Mouse (Mus musculus) neutrophil, adult 5-6 weeks (primary cell): Measurements from ENCODE around the gene Cfap77. TPM values are rescaled to one million over a fixed set of nuclear protein-coding genes. Genes with fewer than 3 reads are reported as not detected.

Source experiments
- ATAC-seq: fragments of 151-379, 151-347 bp; 2 replicates; pipeline ENCODE4 v1.8.0; 2017; ENCODE audit warnings: mild to moderate bottlenecking, moderate TSS enrichment; ENCODE audit not compliant: insufficient number of reproducible peaks, poor library complexity, low FRiP score, severe bottlenecking; ENCODE audit errors: extremely low read depth
- total RNA-seq: library from RNA; stranded (forward); fragments of 200-1000 nt; gene quantifications from 2 replicates; pipeline ENCODE4 v1.2.3, GENCODE M21; 2017

Gene Cfap77
- total RNA-seq, 1 experiment from 2014 or later = not detected

DNA sequence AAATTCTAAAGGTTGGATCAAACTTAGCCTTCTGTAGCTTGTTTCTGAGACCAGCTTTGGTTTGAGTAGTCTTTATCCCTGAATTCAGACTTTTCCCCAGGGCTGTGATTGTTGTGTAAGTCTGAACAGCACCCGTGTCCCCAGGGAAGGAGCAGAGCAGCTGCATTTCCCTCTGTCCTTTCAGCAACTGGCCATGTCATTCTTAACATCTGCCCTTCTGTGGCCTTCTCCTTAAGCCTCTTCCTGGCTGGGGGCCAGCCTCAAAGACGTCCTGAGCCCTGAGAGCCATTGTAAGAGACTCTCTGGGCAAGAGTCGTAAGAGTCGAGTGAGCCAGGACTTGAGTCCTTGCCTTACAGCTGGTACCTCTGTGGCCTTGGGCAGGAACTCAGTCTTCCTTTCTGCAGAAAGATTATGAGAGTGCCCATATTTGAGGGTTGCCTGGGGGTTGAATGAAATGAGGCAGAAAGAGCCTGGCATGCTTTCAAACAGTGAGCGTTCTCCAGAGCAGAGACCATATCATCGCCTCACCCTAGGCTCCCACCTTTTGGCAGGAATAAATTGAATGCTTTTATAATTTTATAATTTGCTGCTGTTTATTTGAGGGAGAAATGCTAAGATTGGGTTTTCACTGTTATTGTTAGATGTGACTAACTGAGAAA is 171.9 kb downstream of the Cfap77 start:
- no peak for ATAC-seq

DNA sequence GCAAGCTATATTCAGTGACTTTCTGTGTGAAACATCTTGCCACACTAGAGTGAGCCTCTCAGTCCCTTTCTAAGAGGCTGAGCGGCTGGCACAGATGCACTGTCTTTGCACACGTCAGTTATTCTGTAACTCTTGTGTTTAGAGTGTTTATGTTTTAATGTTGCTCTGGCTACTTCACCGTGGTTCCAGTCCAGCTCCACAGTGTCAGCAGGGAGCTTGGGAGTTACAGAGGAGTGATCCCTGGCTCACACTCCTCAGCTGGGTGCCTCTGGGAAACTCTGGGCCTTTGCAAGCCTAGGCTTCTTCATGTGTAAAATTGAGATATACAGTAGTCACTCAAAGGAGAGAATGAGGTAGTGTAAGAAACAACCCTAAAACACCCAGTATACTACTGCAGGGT is 172.8 kb downstream of the Cfap77 start:
- ATAC-seq = no peak

DNA sequence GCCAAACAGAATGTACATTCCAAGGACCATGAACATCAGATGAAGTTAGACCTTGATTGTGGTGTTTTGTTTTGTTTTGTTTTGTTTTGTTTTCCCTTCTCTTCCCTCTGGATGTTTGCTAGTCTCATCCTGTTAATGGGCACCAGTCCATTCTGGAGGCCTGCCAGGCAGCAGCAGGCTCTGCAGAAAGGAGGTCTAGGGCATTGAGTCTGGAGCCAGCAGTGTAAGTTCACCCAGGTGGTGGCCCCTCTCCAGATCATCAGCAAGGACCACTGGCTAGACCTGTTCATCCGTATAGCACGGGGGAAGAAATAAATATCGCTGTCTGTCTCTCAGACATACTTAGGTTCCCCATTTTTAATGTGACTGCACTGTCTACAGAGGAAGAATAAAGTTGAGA is 173.6 kb downstream of the Cfap77 start:
- ATAC-seq = no peak

Other genes with a start within 250 kb of the Cfap77 start
- gene Gtf3c4, start 214.7 kb downstream of the Cfap77 start, total RNA-seq = 8.7 and 10.9 TPM in 2 replicates
- 16.6 and 17.6 TPM in 2 replicates for gene Ddx31, start 214.7 kb downstream of the Cfap77 start, total RNA-seq
- gene Barhl1, start 138.4 kb downstream of the Cfap77 start, total RNA-seq = not detected in 2 replicates
- 37.6 and 42.9 TPM in 2 replicates for gene Ttf1, start 5.2 kb upstream of the Cfap77 start, total RNA-seq
- gene Setx, start 69.1 kb upstream of the Cfap77 start, total RNA-seq = 158 and 205 TPM in 2 replicates
- gene Ntng2, start 197.9 kb upstream of the Cfap77 start, total RNA-seq = 18.9 and 40.1 TPM in 2 replicates